Mouse (Mus musculus): ENCODE measurements around the gene Gcnt2. TPM values are rescaled to one million over a fixed set of nuclear protein-coding genes. Genes with fewer than 3 reads are reported as not detected.

The Gcnt2 gene
- polyA plus RNA-seq (2015; fragmentation: Nextera tagmentation; extraction: Ambion mirVana), result 20.2 and 20.5 TPM in 2 replicates

DNA sequence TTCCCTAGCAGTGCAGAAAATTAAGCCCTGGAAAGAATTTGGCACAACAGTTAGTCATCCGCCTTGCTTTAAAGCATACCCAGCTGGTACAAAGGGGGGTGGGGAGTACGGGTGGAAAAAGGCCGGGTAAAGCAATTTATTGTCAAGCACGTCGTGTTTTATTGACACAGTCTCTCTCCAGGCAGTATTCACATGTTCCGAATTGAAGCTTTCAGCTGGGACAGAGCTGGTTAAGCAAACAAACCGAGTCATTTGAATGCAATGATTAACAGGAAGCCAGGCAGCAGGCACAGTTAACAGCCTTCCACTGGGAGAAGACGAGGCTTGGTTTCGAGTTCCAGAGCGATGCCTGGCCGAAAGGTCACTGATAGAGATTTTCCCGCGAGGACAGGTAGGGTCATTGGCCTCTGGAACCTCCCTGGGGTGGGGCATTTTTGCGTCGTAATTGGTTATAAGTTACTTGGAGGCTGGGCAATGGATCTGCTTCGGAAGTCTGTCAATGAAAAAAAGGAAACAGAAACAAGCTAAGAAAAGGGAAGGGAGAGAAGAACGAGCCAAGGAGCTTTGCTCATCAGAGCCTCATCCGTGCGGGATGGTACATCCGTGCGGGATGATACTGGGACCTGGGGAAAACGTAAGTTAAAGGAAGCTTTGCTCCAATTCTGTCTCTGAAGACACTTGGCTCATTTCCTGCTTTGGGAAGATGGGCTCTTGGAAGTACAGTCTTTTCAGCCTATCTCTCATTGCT, at the start of gene Gcnt2:
TSS of gene Gcnt2 (plus strand) at position 103 of the 748 bp plus-strand sequence.
- H3K9me3 ChIP-seq (ENCODE audit: control insufficient read depth), result no peaks in the 10 kb centered on the region
- peak within 1 kb of the TSS; percentile 47 for H3K9ac ChIP-seq (ENCODE audit: low read depth, low read length)
- 0 out of 2 replicates have a peak, but pooled peaks have one; percentile 12 for TF ChIP-seq CTCF (IDR thresholded peaks at IDR 0.05; ENCODE audit: low read depth)
- WGBS, result 6% methylated on average over 22 of the region's 22 CpGs
- no peaks in the 10 kb centered on the region for H3K27me3 ChIP-seq (replicated peaks; ENCODE audit: control insufficient read depth, insufficient read depth, low read length)
- H3K4me1 ChIP-seq (replicated peaks; ENCODE audit: control insufficient read depth, insufficient read depth, low read length), result peaks cover 9% of the 10 kb centered on the region; the same call in 1 of the 2 replicates
- peak within 1 kb of the TSS; percentile 62 for H3K4me2 ChIP-seq (replicated peaks; ENCODE audit: low read depth)
- ATAC-seq, result peak; percentile 91
- H3K36me3 ChIP-seq (ENCODE audit: control insufficient read depth, insufficient read depth), result no peaks in the 10 kb centered on the region
- peak within 1 kb of the TSS; percentile 90 for H3K27ac ChIP-seq (ENCODE audit: low read depth, low read length)
- peak within 1 kb of the TSS; percentile 43 for H3K4me3 ChIP-seq (ENCODE audit: low read depth, low read length)

DNA sequence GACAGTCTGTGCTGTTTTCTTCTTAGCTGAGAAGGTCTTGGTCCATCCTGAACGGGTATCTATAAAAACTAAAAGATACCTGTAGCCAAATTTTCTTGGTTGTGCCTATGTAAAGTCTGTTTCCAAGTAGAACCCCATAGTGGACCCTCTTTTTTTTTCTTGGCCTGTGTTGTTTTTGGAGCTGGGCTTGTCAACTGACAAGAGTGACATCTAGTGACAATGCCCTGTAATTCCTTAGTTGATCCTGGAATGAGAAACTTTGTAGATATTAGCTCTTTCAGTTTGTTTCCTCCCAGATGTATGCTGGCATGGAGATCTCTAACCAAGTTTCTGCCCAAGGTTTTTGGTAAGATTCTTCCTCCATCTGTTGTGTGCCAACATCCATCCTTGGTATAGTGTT, 38.9 kb upstream of the Gcnt2 start:
- no peak overlapping the region for H3K27ac ChIP-seq (ENCODE audit: low read depth, low read length)
- 54% methylated on average over 1 of the region's 1 CpGs for WGBS
- H3K9ac ChIP-seq (ENCODE audit: low read depth, low read length), result no peak overlapping the region
- H3K27me3 ChIP-seq (replicated peaks; ENCODE audit: control insufficient read depth, insufficient read depth, low read length), result no peaks in the 10 kb centered on the region
- no peak for ATAC-seq
- H3K4me2 ChIP-seq (replicated peaks; ENCODE audit: low read depth), result no peak overlapping the region
- peak; percentile 46 for TF ChIP-seq CTCF (IDR thresholded peaks at IDR 0.05; ENCODE audit: low read depth)
- H3K36me3 ChIP-seq (ENCODE audit: control insufficient read depth, insufficient read depth), result no peaks in the 10 kb centered on the region
- H3K9me3 ChIP-seq (ENCODE audit: control insufficient read depth), result no peaks in the 10 kb centered on the region
- no peaks in the 10 kb centered on the region for H3K4me1 ChIP-seq (replicated peaks; ENCODE audit: control insufficient read depth, insufficient read depth, low read length)
- H3K4me3 ChIP-seq (ENCODE audit: low read depth, low read length), result no peak overlapping the region

DNA sequence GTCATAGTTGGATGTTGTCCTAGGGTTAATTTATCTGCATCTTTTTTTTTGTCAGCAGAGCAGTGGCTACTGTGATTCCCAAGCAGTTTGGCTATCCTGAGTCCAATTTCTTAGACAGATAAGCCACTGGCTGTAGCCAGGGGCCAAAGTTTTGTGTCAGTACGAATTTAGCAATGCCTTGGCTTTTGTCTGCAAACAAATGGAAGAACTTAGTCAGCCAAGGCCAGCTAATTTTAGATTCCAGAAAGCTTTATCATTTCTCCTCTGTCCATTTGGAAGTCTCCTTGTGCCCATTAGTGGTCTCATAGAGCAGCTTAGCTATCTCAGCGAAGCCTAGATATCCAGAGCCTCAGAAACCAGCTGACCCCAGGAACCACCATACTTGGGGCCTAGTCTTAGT, 37.6 kb upstream of the Gcnt2 start:
- Histone ChIP-seq H3K36me3 (ENCODE audit: control insufficient read depth, insufficient read depth) (no peaks in the 10 kb centered on the region), H3K27me3 (replicated peaks; ENCODE audit: control insufficient read depth, insufficient read depth, low read length) (no peaks in the 10 kb centered on the region), H3K9me3 (ENCODE audit: control insufficient read depth) (no peaks in the 10 kb centered on the region), H3K9ac (ENCODE audit: low read depth, low read length) (no peak overlapping the region), H3K4me1 (replicated peaks; ENCODE audit: control insufficient read depth, insufficient read depth, low read length) (no peaks in the 10 kb centered on the region), H3K27ac (ENCODE audit: low read depth, low read length) (no peak overlapping the region), H3K4me3 (ENCODE audit: low read depth, low read length) (no peak overlapping the region), H3K4me2 (replicated peaks; ENCODE audit: low read depth) (no peak overlapping the region)
- WGBS, result 78% methylated on average over 2 of the region's 2 CpGs
- ATAC-seq, result no peak
- TF ChIP-seq CTCF (IDR thresholded peaks at IDR 0.05; ENCODE audit: low read depth), result no peak

DNA sequence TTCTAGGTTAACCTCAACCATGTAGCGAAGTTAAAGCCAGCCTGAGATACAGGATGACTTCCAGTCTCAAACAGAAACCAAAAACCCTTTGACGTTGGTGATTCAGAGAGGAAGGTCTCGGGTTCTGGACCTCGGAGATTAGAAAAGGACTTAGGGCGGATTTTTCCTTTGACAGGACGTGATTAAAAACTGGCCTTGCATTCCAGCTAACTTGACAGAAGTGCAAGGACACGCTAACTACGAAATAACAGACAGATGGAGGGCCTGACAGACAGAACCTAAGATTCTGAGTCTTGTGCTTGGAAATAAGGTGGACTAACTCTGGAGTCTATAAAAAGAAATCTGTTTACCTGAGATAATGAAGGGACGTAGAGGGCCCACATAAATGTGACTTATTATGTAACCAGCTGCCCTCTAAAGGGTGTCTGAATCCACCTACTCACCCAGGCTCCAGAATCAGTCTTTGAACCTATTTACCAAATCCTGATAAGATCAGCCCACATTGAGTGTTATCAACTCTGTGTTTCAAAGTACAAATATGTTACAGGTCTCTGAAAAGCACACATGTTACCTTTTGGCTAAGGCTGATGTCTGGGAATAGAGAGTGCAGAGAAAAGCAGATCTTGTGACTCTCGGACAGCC, 18.3 kb upstream of the Gcnt2 start:
- no peaks in the 10 kb centered on the region for H3K9me3 ChIP-seq (ENCODE audit: control insufficient read depth)
- no peak overlapping the region for H3K27ac ChIP-seq (ENCODE audit: low read depth, low read length)
- H3K4me2 ChIP-seq (replicated peaks; ENCODE audit: low read depth), result peak overlapping the region; percentile 32
- no peak overlapping the region for H3K9ac ChIP-seq (ENCODE audit: low read depth, low read length)
- peak; percentile 58 for ATAC-seq
- 35% methylated on average over 10 of the region's 10 CpGs for WGBS
- no peak for TF ChIP-seq CTCF (IDR thresholded peaks at IDR 0.05; ENCODE audit: low read depth)
- H3K36me3 ChIP-seq (ENCODE audit: control insufficient read depth, insufficient read depth), result no peaks in the 10 kb centered on the region
- no peaks in the 10 kb centered on the region for H3K27me3 ChIP-seq (replicated peaks; ENCODE audit: control insufficient read depth, insufficient read depth, low read length)
- H3K4me1 ChIP-seq (replicated peaks; ENCODE audit: control insufficient read depth, insufficient read depth, low read length), result no peaks in the 10 kb centered on the region
- H3K4me3 ChIP-seq (ENCODE audit: low read depth, low read length), result no peak overlapping the region

DNA sequence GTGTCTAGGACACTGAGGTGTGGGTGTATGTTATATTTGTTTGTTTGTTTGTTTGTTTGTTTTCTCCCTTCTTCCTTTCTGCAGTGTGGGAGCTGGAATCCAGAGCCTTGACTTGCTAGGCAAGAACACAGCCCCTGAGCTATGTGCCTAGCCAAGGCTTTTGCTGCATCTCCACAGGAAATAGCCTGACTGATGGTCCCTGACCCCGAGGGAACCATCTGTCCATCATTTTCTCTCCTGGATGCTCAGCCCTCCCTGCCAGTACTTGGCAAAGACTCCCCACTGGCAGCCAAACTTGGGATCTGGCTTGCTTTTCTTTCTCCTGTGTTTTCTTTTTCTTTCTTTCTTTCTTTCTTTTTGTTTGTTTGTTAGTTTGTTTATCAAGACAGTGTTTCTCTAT, 17.4 kb upstream of the Gcnt2 start:
- no peaks in the 10 kb centered on the region for H3K27me3 ChIP-seq (replicated peaks; ENCODE audit: control insufficient read depth, insufficient read depth, low read length)
- no peak for TF ChIP-seq CTCF (IDR thresholded peaks at IDR 0.05; ENCODE audit: low read depth)
- WGBS, result 21% methylated on average over 1 of the region's 1 CpGs
- H3K4me2 ChIP-seq (replicated peaks; ENCODE audit: low read depth), result no peak overlapping the region
- no peaks in the 10 kb centered on the region for H3K36me3 ChIP-seq (ENCODE audit: control insufficient read depth, insufficient read depth)
- H3K9ac ChIP-seq (ENCODE audit: low read depth, low read length), result no peak overlapping the region
- H3K4me3 ChIP-seq (ENCODE audit: low read depth, low read length), result no peak overlapping the region
- H3K4me1 ChIP-seq (replicated peaks; ENCODE audit: control insufficient read depth, insufficient read depth, low read length), result no peaks in the 10 kb centered on the region
- no peak overlapping the region for H3K27ac ChIP-seq (ENCODE audit: low read depth, low read length)
- no peaks in the 10 kb centered on the region for H3K9me3 ChIP-seq (ENCODE audit: control insufficient read depth)
- ATAC-seq, result no peak

DNA sequence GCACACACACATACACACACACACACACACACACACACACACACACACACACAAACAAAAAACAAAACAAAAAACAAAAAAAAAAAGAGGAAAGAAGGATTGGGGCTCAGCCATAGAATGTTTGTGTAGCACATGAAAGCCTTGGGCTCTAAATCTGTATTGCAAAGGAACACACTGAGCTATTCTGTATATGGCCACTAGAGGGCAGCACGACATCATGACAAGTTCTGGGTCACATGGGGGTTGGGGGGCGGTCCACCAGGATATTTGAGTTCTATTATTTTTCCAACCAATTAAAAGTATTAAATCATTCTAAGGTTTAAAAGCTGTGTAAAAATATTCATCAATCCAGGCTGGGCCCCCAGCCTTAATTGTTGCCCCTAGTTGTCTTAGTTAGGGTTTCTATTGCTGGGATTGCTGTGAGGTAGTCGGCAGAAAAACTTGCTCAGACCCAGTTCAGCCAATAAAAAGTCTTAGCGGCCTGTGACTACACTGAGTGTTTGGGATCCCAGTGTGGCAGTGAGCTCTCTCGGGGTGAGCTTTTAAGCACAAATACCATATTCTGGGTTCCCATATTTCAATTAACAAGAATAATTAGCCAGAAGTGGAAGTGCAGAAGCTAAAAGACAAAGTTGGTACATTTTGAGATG, 16.0 kb upstream of the Gcnt2 start:
- no peaks in the 10 kb centered on the region for H3K9me3 ChIP-seq (ENCODE audit: control insufficient read depth)
- H3K9ac ChIP-seq (ENCODE audit: low read depth, low read length), result no peak overlapping the region
- 15% methylated on average over 5 of the region's 5 CpGs for WGBS
- H3K27ac ChIP-seq (ENCODE audit: low read depth, low read length), result no peak overlapping the region
- peak; percentile 94 for TF ChIP-seq CTCF (IDR thresholded peaks at IDR 0.05; ENCODE audit: low read depth)
- H3K36me3 ChIP-seq (ENCODE audit: control insufficient read depth, insufficient read depth), result no peaks in the 10 kb centered on the region
- peak; percentile 25; the same call in 1 of the 2 replicates for ATAC-seq
- no peaks in the 10 kb centered on the region for H3K4me1 ChIP-seq (replicated peaks; ENCODE audit: control insufficient read depth, insufficient read depth, low read length)
- no peak overlapping the region for H3K4me3 ChIP-seq (ENCODE audit: low read depth, low read length)
- H3K4me2 ChIP-seq (replicated peaks; ENCODE audit: low read depth), result peak overlapping the region; percentile 25; the same call in 1 of the 2 replicates
- no peaks in the 10 kb centered on the region for H3K27me3 ChIP-seq (replicated peaks; ENCODE audit: control insufficient read depth, insufficient read depth, low read length)
